Mouse (Mus musculus) sigmoid colon, adult 10 weeks (tissue): ENCODE results near the gene Gfpt1. TPM values are rescaled to one million over a fixed set of nuclear protein-coding genes. Genes with fewer than 3 reads are reported as not detected.

ENCODE experiments used
- polyA plus RNA-seq: library from polyadenylated mRNA; stranded (reverse); fragments of 350-450 nt; fragmentation: Illumina TruSeq; extraction: RNeasy Lipid Tissue Mini Kit (QIAGEN cat#74804); gene quantifications from one replicate; pipeline ENCODE4 v1.2.3, GENCODE M21; 2014; ENCODE audit warnings: low read depth, low replicate concordance

Gfpt1 gene
- polyA plus RNA-seq, result 908 TPM

GRCm38 (mm10) chr6:87042337-87043130 lies at the start of gene Gfpt1:
Gene Gfpt1, plus strand, starts transcription at chr6:87042846.

GRCm38 (mm10) chr6:87008887-87009286 lies 33.8 kb upstream of the Gfpt1 start, which contains the start of gene Nfu1:
Gene Nfu1, plus strand, starts transcription at chr6:87009236.

GRCm38 (mm10) chr6:87104123-87104796 lies 61.6 kb downstream of the Gfpt1 start, which contains the start of gene D6Ertd527e:
Gene D6Ertd527e, plus strand, starts transcription at chr6:87104746.

Other genes starting within 250 kb of the Gfpt1 start
- 485 TPM for gene Anxa4, start 249.3 kb upstream of the Gfpt1 start, polyA plus RNA-seq
- gene Aak1, start 193.3 kb upstream of the Gfpt1 start, polyA plus RNA-seq, result 15.0 TPM
- gene Nfu1, start 33.6 kb upstream of the Gfpt1 start, polyA plus RNA-seq, result 37.5 TPM
- 0.32 TPM for gene D6Ertd527e, start 61.9 kb downstream of the Gfpt1 start, polyA plus RNA-seq